Mouse (Mus musculus) heart, embryonic 14.5 days (tissue): ENCODE measurements around the gene Baz2b. TPM values are rescaled to one million over a fixed set of nuclear protein-coding genes. Genes with fewer than 3 reads are reported as not detected.
A peak's percentile ranks its signal among the peaks of the same experiment; 100 is the strongest.

Experiments used
- ATAC-seq: fragments of 200-750 bp; cut with Nextera tagmentation; 2 replicates; pipeline ENCODE4 v1.8.0; 2017; ENCODE audit warnings: low read depth, moderate TSS enrichment; ENCODE audit not compliant: insufficient number of reproducible peaks, insufficient read depth, low FRiP score
- H3K27ac ChIP-seq, 2 experiments: fragments of 200-500 bp in 1 of 2; fragments of 300-500 bp in 1 of 2; sonication (generic) in 1 of 2; replicated peaks in 1 of 2; 2 replicates each; pipeline ENCODE4 v1.5.1; 2012 to 2014; ENCODE audit warnings: low read depth in 2 of 2, low read length in 2 of 2, control low read depth in 1 of 2, mild to moderate bottlenecking in 1 of 2, mixed read lengths in 1 of 2; ENCODE audit not compliant: control insufficient read depth in 1 of 2, insufficient read depth in 1 of 2
- H3K27me3 ChIP-seq: fragments of 300-500 bp; sonication (generic); 2 replicates; pipeline ENCODE4 v1.6.1; 2014; ENCODE audit warnings: mild to moderate bottlenecking, low read length, control low read depth; ENCODE audit not compliant: control insufficient read depth, insufficient read depth
- H3K36me3 ChIP-seq: fragments of 300-500 bp; sonication (generic); 2 replicates; pipeline ENCODE4 v1.6.1; 2014; ENCODE audit warnings: mild to moderate bottlenecking, control low read depth, low read length, mixed read lengths; ENCODE audit not compliant: control insufficient read depth, insufficient read depth
- H3K4me1 ChIP-seq, 2 experiments: fragments of 200-500 bp in 1 of 2; fragments of 300-500 bp in 1 of 2; sonication (generic) in 1 of 2; 2 replicates each; pipeline ENCODE4 v1.6.1; 2012 to 2014; ENCODE audit warnings: low read length in 2 of 2, control low read depth in 1 of 2, mixed read lengths in 1 of 2; ENCODE audit not compliant: control insufficient read depth in 2 of 2, insufficient read depth in 2 of 2
- H3K4me2 ChIP-seq: fragments of 300-500 bp; sonication (generic); 2 replicates; pipeline ENCODE4 v1.6.1; 2014; ENCODE audit warnings: mild to moderate bottlenecking, low read length
- H3K4me3 ChIP-seq, 2 experiments: fragments of 200-500 bp in 1 of 2; fragments of 300-500 bp in 1 of 2; sonication (generic) in 1 of 2; 2 replicates each; pipeline ENCODE4 v1.5.1; 2012 to 2014; ENCODE audit warnings: low read length in 2 of 2, mild to moderate bottlenecking in 2 of 2, control low read depth in 1 of 2, low read depth in 1 of 2, moderate library complexity in 1 of 2; ENCODE audit not compliant: control insufficient read depth in 1 of 2, insufficient read depth in 1 of 2
- H3K9ac ChIP-seq: fragments of 300-500 bp; sonication (generic); 2 replicates; pipeline ENCODE4 v1.6.1; 2014; ENCODE audit warnings: mild to moderate bottlenecking, low read length
- H3K9me3 ChIP-seq: fragments of 300-500 bp; sonication (generic); 2 replicates; pipeline ENCODE4 v1.6.1; 2016; ENCODE audit warnings: low read length, control low read depth; ENCODE audit not compliant: control insufficient read depth
- WGBS: fragments of 180-500 bp; shearing (Covaris S2); extraction: QIAGEN DNeasy Blood & Tissue Kit; methylation state at CpG from one replicate; pipeline ENCODE4 v1.1.7; 2014; 5-methylcytosine and 5-hydroxymethylcytosine counted together
- polyA plus RNA-seq: library from polyadenylated mRNA; unstranded; fragments of >200 nt; fragmentation: Nextera tagmentation; extraction: Ambion mirVana; gene quantifications from 2 replicates; pipeline ENCODE4 v1.2.1, GENCODE M21; 2014

Gene Baz2b
- polyA plus RNA-seq, 1 experiment from 2014 or later: 54.5 TPM

DNA sequence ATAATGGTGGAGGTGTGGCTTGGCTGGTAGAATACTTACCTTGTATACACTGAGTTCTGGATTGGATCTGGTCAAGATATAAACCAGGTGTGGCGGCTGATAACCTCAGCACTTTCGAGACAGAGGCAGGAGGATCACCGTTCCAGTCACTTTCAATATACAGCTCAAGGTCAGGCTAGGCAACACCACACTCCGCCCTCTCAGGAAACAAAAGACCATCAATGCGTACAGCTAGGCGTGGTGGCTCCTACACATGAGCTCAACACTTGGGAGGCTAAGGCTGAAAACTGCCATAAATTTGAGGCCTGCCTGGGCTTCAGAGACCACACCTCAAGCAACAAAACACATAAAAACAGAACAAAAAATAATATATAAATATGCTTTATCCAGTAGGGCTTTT, 188.5 kb downstream of the Baz2b start:
- H3K4me2 ChIP-seq: no peak overlapping the region
- H3K36me3 ChIP-seq: no peaks in the 10 kb centered on the region
- no peak overlapping the region for H3K27ac ChIP-seq
- no peak overlapping the region for H3K4me3 ChIP-seq
- no peak overlapping the region for H3K9ac ChIP-seq
- 88% methylated on average over 6 of the region's 6 CpGs for whole genome bisulfite sequencing
- H3K9me3 ChIP-seq: no peaks in the 10 kb centered on the region
- H3K4me1 ChIP-seq: peaks cover 3 to 8% of the 10 kb centered on the region in 2 experiments; a peak in 3 of 4 replicates
- H3K27me3 ChIP-seq: no peaks in the 10 kb centered on the region
- ATAC-seq: no peak

DNA sequence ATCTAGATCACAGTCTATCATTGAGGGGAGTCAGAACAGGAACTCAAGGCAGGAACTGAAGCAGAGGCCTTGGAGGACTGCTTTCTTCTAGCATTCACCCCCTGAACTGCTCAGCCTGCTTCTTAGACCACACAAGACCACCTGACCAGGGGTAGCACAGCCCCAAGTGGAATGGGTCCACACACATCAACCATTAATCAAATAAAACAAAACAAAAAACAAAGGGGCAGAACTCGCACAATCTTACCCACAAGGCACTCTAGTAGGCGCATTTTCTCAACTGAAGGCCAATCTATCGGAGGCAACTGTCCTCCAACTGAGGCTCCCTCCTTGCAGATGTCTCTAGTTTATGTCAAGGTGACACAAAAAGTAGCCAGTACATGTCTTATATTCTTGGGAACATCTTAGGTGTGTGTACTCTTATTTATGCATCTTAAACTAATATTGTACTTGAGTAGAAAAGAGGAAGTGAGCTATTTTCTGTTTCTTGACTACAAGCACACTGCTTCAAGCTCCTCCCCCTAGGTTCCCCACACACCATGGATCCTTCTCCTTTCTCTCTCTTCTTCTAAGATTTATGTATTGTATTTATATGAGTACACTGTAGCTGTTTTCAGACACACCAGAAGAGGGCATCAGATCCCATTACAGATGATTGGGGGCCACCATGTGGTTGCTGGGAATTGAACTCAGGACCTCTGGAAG, 189.9 kb downstream of the Baz2b start:
- no peak overlapping the region for H3K27ac ChIP-seq
- no peak overlapping the region for H3K4me2 ChIP-seq
- H3K4me1 ChIP-seq: no peaks in the 10 kb centered on the region
- H3K36me3 ChIP-seq: no peaks in the 10 kb centered on the region
- no peak overlapping the region for H3K4me3 ChIP-seq
- H3K9me3 ChIP-seq: no peaks in the 10 kb centered on the region
- H3K9ac ChIP-seq: no peak overlapping the region
- no peak for ATAC-seq
- H3K27me3 ChIP-seq: no peaks in the 10 kb centered on the region
- WGBS: 95% methylated on average over 3 of the region's 3 CpGs

DNA sequence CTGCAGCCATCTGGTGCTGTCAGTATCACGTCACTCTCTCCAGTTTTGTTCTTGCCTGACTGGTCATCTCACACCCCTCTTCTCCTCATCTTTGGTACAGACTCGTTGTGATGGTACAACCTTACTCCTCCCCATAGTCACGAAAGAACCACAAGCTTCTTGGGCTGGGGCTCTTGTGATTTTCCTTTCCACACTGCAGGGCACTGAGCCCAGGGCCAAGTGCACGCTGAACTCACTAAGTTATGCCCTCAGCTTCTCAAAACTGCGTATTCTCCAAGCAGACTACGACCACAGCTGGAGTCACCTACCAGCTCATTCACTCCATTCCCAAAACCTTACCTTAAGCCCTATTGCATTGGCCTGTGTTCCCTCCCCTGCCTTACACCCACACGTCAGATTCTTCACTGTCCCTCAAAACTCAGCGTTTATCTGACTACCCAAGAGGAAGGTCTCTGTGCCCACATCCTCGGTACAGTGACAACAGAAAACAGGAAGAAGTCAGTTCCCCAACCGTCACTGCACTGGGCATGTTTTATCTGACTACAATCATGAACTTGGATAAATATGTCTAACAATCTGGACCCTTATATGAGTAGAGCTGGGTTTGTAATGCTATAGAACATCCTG, 190.7 kb downstream of the Baz2b start:
- Histone ChIP-seq H3K9ac (no peak overlapping the region), H3K4me3 (no peak overlapping the region), H3K36me3 (no peaks in the 10 kb centered on the region), H3K27ac (no peak overlapping the region), H3K4me2 (no peak overlapping the region), H3K27me3 (no peaks in the 10 kb centered on the region), H3K9me3 (no peaks in the 10 kb centered on the region), H3K4me1 (no peaks in the 10 kb centered on the region)
- WGBS: 79% methylated on average over 10 of the region's 10 CpGs
- ATAC-seq: no peak

DNA sequence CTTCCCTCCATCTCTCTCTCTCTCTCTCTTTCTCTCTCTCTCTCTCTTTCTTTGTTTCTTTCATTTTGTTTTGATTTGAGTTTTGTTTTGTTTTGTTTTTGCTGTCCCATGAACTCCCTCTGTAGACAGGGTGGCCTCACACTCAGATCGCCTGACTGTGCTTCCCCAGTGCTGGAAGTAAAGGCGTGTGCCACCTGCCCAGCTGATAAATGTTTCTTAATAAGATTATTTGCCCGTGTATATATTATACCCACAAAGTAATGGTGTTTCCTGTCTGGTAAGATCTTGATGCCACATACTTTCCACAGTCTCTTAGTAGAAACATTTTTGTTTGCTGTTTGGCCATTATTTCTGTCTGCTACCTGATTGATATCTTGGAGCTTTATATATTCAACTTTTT, 198.1 kb downstream of the Baz2b start:
- ATAC-seq: no peak
- no peaks in the 10 kb centered on the region for H3K27me3 ChIP-seq
- 87% methylated on average over 3 of the region's 3 CpGs for WGBS
- no peak overlapping the region for H3K4me3 ChIP-seq
- no peaks in the 10 kb centered on the region for H3K36me3 ChIP-seq
- H3K9ac ChIP-seq: no peak overlapping the region
- H3K4me1 ChIP-seq: no peaks in the 10 kb centered on the region
- no peak overlapping the region for H3K27ac ChIP-seq
- no peak overlapping the region for H3K4me2 ChIP-seq
- no peaks in the 10 kb centered on the region for H3K9me3 ChIP-seq

DNA sequence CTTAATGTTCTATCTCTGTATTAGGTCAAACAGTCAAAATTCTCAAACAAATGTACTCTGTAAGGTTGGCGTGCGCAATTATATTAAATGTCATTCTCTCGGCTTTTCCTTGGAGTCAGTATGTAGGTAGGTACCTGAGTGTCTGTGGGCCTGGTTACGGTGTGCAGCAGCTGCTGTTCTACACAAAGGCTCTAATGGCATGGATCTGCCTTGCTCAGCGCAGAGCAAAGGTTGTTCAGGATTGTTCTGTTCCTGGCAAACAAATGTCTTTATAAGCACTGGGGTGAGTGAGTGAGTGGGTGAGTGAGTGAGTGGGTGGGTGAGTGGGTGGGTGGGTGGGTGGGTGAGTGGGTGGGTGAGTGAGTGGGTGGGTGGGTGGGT, 206.0 kb downstream of the Baz2b start:
- Histone ChIP-seq H3K4me2 (no peak overlapping the region), H3K4me1 (peaks cover 0 to 6% of the 10 kb centered on the region in 2 experiments; a peak in 2 of 4 replicates), H3K27me3 (no peaks in the 10 kb centered on the region), H3K4me3 (no peak overlapping the region), H3K36me3 (peaks cover 25% of the 10 kb centered on the region), H3K27ac (no peak overlapping the region), H3K9me3 (no peaks in the 10 kb centered on the region), H3K9ac (no peak overlapping the region)
- WGBS: 90% methylated on average over 5 of the region's 5 CpGs
- no peak for ATAC-seq

DNA sequence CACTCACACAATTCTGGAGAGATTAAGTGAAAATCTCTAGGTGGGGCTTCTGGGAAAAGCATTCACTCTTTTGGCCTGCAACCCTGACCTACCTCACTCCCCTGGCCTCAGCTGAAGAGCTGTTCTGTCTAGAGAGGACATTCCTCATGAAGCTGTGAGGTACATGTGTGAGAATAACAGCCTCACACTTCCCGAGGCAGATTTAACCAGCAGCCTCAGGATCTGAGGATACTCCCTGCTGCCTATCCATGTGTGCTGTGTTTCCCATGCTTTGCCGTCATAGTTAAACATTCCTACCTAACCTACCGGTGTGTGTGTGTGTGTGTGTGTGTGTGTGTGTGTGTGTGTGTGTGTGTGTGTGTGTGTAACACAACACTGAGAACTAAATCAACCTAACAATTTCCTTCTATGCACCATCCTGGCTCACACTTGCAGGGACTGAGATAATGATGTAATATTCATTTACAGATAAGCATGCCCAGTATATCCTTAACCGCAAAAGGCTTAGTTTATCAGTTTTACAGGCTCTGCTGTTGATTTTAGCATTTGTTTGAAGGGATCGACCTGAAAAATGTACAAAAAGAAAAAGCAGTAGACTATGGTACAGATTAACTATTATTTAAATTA, 206.5 kb downstream of the Baz2b start:
- no peaks in the 10 kb centered on the region for H3K9me3 ChIP-seq
- H3K27ac ChIP-seq: peak overlapping the region in 1 of 2 experiments; percentile 33; a peak in 1 of 4 replicates
- H3K27me3 ChIP-seq: no peaks in the 10 kb centered on the region
- no peak overlapping the region for H3K4me2 ChIP-seq
- 54% methylated on average over 5 of the region's 5 CpGs for WGBS
- ATAC-seq: no peak
- H3K4me3 ChIP-seq: no peak overlapping the region
- peaks cover 0 to 6% of the 10 kb centered on the region in 2 experiments; a peak in 2 of 4 replicates for H3K4me1 ChIP-seq
- peaks cover 25% of the 10 kb centered on the region for H3K36me3 ChIP-seq
- H3K9ac ChIP-seq: no peak overlapping the region

DNA sequence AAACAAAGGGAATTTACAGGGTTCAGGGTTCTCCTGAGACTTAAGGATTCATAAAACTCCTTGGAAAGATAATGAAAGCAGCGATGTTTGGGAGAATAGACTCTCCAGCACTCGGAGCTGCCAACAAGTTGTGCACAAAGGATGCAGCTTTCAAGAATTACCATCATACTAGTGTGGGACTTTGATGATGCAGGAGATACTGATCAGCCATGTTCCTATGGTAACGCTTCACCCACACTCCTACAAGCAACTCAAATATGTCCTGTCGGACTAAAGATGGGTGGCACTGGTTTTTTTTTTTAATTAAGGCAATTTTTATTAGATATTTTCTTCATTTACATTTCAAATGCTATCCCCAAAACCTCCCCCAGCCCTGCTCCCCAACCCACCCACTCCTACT, 209.4 kb downstream of the Baz2b start:
- H3K27me3 ChIP-seq: no peaks in the 10 kb centered on the region
- no peak overlapping the region for H3K9ac ChIP-seq
- no peak for ATAC-seq
- no peak overlapping the region for H3K4me3 ChIP-seq
- H3K27ac ChIP-seq: no peak overlapping the region
- H3K4me2 ChIP-seq: no peak overlapping the region
- H3K9me3 ChIP-seq: no peaks in the 10 kb centered on the region
- peaks cover 0 to 6% of the 10 kb centered on the region in 2 experiments; a peak in 2 of 4 replicates for H3K4me1 ChIP-seq
- WGBS: 95% methylated on average over 4 of the region's 4 CpGs
- H3K36me3 ChIP-seq: peaks cover 18% of the 10 kb centered on the region
